Mouse (Mus musculus) left cerebral cortex, adult 11 months (tissue): Measurements from ENCODE around the gene Nell1.
A peak's percentile ranks its signal among the peaks of the same experiment; 100 is the strongest.

Experiments
- DNase-seq: peaks from one replicate; pipeline ENCODE4 v3.0.0; 2022; ENCODE audit warnings: low spot score

Nell1 gene

DNA sequence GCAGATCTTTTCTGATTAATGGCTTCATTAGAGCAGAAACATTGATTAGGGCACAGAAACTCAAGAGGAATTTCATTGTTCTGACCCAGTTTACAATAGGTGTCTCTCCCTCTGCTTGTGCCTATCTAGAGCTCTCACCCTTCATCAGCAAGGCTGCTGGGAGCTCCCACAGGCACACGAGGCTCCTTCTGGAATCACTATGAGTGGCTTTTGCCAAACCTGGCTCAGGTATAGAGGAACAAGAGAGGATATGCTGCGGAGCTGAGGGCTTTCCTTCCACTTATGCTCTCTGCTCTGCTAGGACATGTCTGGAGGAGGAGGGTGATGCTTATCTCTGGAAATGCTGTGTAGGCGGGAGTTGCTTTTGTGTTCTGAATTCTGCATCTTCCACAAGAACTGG lies 285.4 kb downstream of the Nell1 start:
- DNase-seq, result no peak

DNA sequence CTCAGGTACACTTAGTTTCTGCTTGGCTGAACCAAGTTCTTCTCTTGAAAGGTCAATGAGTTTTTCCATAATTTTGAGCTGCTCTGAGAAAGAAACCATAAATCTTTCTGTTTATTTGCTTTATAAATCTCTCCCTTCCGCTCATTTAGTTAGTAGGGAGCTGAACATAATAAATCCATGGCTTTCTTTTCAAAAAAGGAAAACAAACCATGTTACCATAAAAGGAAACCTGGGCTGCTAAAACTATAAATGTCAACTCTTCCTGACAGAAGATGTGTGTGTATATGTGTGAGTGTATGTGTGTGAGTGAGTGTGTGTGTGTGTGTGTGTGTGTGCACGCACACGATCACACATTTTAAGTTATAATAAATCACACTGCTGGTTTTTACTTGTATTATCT lies 320.8 kb downstream of the Nell1 start:
- DNase-seq, result no peak

DNA sequence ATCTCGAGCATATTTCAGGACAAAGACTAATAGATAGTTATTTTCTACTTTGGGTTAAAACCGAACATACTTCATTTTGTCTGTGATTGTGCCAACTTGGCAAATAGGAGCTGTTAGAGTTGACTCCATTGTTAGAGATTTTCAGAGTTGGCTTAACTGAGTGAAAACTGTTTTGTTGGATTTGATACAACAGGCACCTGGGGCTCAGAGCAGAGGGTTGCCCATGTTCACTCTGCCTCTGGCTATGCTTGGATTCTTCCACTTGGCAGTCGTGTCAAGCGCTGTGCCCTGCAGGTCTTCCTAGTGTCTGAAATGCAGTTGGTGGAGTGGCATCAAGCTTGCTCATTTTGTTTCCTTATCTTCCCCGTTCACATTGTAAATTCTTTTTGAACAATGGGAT lies 363.6 kb downstream of the Nell1 start:
- DNase-seq, result no peak

DNA sequence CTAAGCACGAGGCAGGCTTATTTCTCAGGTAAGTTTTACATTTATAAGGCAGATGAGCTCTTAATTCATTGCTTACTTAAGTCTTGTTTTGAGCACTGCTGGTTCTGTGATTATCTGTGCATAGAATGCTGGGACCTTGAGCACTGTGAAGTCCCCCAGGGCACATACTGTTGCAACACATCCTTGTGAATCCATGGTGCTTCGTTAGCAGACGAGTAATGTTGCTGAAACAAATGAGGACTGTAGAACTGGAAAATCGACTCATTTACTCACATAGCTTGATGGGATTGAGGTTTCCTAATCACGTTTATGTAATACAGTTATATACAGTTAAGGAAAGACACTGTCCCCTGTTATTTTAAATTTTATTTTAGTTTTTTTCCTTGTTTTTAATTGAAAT lies 364.1 kb downstream of the Nell1 start:
- no peak for DNase-seq

DNA sequence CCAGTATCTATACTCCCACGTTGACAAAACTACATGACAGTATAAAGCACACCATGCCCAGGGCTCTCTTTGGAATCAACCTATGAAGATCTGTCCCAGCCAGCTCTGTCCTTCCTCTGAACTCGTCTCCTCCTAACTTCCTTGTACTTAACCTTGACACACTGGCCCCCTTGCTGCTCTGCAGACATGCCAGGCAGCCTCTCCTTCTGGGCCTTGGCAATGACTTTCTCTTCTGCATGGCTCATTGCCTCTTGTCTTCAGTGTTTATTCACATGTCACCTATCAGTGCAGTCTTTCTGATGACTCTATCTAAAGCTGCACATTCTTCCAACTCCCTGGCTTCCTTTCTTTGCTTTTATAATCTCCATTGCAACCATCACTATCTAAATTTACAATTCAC lies 376.9 kb downstream of the Nell1 start:
- DNase-seq, result no peak

DNA sequence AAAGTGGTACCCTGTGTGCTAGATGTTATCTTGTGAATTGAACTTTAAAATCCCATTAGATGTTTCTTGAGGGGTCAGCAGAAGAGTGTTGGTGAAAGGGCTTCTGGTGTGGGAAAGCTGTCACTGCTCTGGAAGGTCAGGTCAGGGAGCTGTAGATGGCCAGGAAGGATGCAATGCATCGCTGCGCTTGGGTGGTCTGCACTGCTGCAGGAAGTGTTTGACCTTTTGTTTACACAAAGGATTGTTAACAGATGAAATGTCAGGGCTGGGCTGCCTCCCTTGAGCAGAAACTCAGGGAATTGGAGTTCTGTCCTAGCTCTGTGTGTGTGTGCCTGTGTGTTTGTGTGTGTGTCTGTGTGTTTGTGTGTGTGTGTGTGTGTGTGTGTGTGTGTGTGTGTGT lies 382.5 kb downstream of the Nell1 start:
- no peak for DNase-seq

DNA sequence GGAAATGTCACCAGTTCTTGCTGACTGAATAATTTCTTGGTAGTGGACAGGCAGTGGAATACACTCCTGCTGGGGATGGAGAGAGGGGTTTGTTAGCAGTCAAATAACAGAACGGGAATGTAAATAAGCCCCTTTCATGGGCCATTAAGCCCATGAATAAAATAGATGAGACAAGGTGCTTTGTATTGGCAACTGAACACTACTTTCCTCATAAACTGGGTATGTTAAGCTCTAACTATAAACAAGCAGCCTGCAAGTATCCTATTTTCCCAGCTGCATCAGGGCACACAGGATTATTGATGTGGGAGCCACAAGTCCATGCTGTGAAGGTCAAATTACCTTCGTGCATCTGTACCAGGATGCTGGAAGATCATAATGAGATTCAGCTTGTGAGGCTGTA lies 387.4 kb downstream of the Nell1 start:
- DNase-seq, result no peak

DNA sequence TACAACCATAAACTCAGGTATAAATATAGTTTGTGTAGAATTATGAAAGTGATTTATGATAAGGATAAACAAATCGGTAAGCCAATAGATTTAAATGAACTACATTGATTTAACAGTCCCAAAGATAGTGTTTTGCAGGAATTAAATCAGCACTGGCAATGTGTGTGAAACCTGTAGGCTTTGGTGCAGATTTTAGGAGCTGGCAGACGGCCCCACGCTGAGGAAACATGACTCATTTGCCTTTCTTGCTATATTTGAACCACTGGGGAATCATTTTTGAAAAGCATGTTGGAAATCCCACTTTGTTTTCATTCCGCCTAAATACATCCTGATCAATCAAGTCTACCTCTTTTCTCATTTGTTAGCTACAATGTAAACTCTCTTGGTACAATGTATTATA lies 400.2 kb downstream of the Nell1 start:
- DNase-seq, result peak; percentile 51

DNA sequence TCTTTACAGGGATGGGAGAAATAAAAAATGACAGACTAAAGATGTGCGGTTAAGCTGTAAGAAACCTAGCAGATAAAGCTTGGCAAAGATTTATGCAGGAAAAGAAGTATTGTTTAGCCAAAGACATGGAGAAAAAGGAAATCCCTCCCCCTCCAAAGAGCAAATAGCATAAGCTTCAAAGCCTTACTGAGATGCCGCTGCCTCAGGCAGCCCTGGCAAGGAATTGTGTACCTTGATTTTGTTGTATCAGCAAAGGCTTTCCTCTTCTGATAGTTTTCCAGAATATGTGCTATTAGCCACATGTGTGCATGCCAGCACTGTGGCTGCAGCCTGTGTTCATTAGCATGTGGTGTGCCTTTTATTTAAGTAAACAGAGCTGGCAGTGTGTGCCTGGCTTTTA lies 435.8 kb downstream of the Nell1 start:
- no peak for DNase-seq

DNA sequence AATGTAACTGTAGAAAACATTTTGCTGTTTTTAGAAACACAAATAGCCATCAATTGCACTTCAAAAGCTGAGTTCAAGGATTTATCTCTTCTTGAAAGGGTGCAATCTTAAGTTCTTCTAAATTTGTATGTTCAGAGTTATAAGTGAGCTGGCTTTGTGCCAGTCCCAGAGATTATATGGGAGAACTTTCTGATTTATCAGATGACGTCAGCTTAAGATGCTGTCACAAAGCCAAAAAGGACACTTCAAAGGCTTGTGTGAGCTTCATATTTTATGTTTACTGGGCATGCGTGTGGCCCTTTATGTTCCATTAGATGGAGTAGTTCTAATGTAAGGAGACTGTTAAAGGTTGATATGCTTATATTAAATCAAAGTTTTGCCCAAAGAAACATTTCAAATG lies 445.3 kb downstream of the Nell1 start:
- no peak for DNase-seq

DNA sequence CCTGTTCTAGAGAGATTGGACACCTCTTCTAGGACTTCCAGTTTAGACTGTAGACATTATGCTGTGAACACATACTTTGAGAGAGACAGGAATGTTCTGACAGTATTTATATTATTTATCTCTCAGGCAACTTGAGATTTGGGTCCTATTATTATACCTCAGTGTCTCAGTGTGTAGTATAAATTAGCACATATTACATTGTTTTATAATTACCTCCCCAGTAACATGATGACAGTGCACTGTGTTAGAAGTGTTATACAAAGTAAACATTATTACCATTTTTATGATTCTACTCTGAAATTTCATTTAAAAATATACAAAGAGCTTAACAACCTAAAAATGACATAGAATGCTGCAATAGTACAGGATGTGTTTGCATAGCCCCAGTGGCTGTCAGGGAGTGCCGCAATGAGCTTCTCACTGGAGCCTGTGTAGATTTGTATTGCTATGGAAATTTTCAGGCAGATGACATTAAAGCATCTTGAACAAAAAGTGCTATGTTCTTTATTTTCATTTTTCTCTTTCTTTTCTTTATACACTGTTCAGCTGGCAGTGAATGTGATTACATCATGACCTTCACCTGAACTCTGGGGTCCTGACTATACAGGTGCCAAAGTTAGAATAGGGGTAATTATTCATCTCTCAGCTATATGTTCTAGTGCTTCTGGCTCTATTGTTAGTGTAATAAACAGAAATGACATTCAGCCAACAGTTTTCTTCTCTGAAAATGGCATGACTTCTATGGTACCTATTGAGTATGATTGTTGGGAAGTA lies 447.9 kb downstream of the Nell1 start:
- no peak for DNase-seq

DNA sequence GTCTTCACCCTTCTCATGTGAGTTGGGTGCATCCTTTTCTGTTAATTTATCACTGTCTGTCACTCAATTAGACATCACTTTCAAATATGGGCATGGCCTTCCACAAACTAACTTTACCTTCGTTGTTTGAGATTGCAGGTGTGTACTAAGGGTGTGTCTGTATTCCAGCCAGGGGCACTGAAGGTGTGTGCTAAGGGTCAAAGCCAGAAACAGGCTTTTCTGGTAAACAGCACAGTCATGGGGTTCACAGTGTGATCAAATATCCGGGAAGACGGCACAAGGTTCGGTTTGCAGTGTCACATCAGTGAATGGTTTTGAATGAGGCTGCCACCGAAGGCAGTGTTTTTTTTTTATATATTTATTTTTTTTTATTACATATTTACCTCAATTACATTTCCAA lies 455.1 kb downstream of the Nell1 start:
- no peak for DNase-seq

DNA sequence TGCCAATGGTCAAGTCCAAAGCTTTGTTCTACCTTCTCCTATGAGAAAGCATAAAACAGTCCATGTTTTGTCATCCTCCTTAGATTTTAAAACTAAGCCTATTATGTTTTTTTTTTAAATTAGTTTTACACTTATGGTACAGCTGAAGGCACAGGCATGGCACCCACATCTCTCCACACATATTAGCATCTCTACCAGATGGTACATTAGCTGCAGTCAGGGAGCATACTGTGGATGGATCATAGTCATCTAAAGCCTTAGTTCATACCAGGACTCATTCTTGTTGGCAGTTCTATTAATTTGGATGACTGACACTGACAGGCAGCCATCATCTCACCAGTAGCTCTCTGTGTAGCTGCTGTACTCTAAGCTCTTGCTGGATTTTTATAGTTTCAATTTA lies 466.6 kb downstream of the Nell1 start:
- no peak for DNase-seq

DNA sequence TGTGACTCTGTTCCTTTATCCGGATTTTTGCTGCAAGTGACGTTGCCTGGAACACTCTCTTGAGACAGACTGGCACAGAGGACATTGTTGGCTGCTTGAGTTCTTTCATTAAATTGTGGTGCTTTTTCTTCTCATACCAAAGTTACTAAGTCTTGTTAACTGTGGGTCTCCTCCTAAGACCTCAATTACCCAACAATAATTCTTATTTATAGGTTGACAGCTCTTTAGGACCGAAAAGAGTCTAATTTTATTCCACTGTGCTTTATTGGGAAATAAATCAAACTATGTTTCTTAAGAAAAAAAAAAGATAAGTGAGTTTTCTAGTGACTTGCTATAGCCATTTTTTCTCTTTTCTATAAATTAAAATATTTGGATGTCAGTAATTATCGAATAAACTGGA lies 472.7 kb downstream of the Nell1 start:
- no peak for DNase-seq

DNA sequence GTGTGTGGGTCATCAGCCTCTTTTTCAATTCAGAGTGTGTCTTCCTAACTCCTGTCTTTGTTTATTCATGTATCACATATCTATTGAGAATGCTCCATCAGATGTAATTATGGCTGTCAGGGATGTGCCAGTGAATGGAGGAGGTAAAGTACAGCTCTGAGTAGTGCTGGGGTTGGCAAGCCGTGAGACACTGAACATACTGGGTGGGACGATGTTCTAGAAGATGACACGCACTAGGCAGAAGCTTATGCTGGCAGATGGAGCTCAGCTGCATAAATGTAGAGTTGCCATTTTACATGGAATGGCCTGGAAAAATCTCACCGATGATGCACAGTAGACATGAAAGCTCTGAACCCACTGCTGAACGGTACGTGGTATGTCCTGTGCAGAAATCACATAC lies 493.1 kb downstream of the Nell1 start:
- DNase-seq, result no peak

DNA sequence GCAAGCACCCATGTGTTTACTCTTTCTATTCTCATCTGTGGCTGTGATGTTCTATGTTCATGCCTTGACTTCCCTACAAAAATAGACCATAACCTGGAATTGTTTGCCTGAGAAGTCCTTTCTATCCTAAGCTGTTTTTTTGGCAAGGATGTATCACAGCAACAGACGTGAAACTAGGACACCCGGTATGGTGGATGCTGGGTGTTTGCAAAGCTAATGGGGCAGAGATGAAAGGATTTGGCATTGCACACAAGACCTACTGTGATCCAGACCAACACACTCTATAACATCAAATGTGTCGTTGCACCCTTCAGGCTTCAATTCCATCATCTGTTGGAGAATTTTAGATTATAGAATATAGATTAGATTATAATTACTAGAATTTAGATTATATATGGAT lies 495.9 kb downstream of the Nell1 start:
- no peak for DNase-seq

DNA sequence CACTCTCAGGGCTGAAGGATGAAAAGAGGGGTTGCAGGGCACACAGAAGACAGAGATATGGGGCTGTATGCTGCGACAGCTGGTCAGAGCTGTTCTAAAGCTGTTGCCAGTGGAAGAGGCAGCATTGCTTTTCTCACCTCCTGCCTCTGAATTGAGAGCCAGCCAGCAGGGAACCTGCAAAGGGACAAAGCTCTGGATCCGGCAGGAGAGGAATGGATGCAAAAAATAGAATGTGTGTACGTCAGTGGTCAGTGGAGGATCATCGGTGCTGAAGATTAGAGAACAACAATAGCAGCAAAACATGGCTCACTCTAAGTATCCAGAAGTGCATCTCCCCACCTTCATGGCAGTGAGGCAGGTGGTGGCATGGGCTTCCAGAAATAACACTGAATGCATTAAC lies 507.3 kb downstream of the Nell1 start:
- DNase-seq, result peak; percentile 5

DNA sequence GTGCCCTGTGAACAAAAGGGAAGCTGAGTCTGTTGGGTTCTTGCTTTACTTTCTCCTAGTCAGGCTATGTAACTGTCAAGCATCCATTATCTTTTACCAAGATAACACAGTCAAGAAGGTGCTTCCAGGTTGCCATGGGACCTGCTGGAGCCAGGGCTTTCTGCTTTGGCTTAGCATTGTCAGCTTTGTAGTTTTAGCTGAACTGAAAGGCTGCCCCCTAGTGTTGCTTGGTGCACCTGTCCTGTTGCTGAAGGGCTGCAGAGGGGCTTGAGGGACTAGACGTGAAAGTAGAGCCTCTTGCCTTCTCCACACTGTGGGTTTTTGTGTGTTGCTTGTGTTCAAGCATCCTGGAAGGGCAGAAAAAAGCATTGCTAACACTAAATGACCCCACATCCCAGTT lies 510.6 kb downstream of the Nell1 start:
- no peak for DNase-seq

DNA sequence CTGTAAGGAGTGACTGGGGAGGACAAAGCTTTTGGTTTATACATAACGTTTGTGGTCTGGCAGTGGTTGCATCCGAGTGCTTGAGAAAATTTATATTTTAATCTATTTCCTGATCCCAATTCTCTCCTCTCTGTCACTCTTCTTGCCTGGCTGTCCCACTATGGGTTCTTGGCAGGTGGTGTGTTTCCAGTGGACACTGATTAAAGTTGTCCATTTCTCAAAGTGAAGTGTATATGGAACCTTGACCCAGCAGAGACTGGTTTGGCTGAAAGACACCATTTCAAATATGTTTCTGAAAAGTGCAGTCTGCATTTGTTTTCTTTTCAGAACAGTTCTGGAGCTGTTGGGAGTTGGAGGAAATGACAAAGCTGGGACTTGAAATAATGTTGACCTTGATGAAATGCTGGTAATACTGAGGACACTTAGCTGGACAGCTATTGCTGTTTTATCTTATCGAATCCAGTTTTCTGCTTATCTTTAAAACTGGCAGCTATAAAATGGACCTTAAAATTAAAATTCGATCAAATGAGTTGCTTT lies 512.3 kb downstream of the Nell1 start:
- DNase-seq, result no peak

DNA sequence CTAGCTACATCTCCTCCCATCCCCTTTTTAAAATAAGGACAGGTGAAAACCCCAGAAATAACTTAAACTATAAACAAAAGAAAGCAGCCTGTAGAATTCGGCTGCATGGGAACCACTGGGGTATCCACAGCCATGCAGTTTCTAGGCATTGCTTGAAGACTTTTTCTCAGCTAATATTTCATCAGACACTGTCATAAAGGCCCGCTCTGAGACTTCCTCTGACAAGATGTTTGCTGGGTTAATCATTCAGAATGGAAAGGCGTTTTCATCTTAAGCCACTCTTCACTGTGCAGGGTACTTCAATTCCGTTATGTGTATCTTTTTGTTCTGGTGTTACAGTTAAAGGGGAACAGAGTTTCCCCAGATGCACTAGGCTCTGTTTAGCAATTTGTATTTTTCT lies 526.9 kb downstream of the Nell1 start:
- DNase-seq, result no peak

DNA sequence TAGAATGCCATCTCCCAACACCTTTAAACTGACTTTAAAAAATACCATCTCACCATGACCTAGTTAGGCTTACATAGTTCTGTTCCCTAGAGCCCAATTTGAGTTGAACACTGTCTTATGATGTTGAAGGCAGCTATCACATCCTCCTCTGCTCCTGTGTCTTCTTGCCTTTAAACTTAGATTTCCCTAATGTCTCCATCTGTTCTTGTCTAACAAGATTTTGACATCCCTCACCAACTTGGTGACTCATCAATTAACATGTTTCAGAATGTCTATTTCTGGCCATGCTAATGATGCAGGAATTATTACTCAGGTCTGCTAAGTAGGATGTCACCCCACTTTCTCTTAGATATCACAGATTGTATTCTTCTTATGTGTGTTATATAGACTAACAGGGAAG lies 532.4 kb downstream of the Nell1 start:
- DNase-seq, result peak; percentile 51

DNA sequence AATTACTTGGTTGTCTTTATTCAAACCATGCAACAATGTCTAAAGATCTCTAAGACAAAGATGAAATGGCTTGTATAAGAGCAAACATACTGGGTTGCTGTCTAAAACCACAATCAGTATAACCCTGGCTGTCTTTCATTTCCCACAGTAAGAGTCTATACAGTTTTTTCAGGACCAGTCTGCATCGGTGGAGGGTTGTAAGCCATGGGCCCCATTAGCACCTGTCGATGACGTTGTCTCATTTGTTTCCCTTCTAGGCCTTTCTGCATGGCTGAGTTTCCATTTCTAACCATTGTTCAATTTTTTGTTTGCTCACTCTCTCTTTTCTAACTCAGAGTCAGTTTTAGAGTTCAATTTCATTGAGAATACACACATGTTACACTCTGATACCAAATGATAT lies 540.2 kb downstream of the Nell1 start:
- DNase-seq, result no peak

DNA sequence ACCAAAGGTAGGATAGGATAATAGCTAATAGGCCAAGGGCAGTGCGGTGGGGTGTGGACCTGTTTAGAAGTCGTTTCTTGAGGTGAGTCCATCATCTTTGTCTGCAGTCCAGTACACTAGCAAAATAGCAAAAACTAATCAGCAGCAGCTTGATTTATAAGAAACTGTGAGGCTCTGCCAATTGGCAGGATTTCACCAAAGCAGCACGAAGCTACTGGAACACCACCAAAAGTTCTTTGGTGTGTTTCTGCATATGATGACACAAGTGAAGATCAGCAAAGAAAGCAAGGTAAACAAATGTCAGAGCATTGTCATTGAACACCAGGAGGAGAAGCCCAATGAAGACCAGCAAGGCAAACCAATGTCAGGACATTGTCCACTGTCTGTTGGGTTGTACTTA lies 542.0 kb downstream of the Nell1 start:
- no peak for DNase-seq

DNA sequence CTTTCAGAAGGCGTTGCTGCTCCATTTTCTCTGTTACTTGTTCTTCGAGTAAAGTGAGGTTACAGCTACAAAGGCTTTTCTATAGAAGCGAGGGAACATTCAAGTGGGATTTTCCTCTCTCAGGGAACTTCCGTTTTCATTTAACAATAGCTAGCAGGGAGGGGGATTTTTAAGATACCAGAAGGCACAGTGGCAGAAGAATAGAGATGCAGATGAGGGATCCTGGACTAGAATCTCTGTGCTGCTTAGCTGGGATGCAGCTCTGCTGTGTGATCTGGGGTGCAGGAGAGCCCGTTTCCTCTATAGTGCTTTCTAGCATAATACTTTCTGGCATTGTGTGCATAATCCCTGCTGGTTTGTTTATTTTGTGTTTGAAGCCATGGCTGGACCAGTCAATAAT lies 568.7 kb downstream of the Nell1 start:
- no peak for DNase-seq
